Mouse (Mus musculus) stomach, postnatal 0 days (tissue): ENCODE measurements around the gene Aim2.

Source experiments
- CTCF ChIP-seq: IDR thresholded peaks from 2 replicates; pipeline ENCODE4 v1.5.1; 2016; ENCODE audit warnings: antibody characterized with exemption, low read depth, mild to moderate bottlenecking, moderate library complexity
- EP300 ChIP-seq: optimal IDR thresholded peaks from 2 replicates; pipeline ENCODE3; 2016; ENCODE audit warnings: antibody characterized with exemption

DNA sequence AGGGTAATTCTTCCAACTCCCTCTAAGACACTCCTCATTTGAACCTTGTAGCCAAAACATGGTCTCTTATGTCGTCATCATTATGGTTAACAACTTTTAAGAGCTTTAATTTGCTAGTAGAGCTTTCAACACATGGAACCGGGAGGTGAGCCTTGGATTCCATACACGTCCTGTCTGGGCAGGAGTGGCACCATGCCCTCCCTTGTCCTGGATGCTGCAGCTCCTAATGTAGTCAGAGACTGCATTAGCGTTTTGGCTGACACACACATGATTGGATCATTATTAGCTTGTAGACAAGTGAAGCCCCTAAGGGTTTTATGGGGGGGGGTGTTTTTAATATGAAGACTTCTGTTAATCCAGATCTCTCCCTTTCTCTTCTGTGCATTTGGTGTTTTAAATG is 25.7 kb upstream of the Aim2 start:
- TF ChIP-seq CTCF (no peak), EP300 (no peak)
